Mouse (Mus musculus) liver, postnatal 0 days (tissue): ENCODE measurements at regions not wholly inside any gene's neighbourhood (a gene's known extent, or its start where the extent isn't known, plus 50 kb on each side); places are given as distances from the start of the nearest gene placed in this dataset.
A peak's percentile ranks its signal among the peaks of the same experiment; 100 is the strongest.

Source experiments
- ATAC-seq: fragments of 200-750 bp; cut with Nextera tagmentation; 2 replicates; pipeline ENCODE4 v1.8.0; 2017; ENCODE audit warnings: mild to moderate bottlenecking, moderate library complexity
- DNase-seq: peaks from one replicate; pipeline ENCODE4 v3.0.0-alpha.2; 2016
- H3K27ac ChIP-seq: fragments of 300-500 bp; sonication (generic); 2 replicates; pipeline ENCODE4 v1.5.1; 2014; ENCODE audit warnings: antibody characterized with exemption, moderate library complexity, mild to moderate bottlenecking, low read depth
- H3K27me3 ChIP-seq: fragments of 300-500 bp; sonication (generic); 2 replicates; pipeline ENCODE4 v1.6.1; 2014; ENCODE audit warnings: low read length, control low read depth, mixed read lengths; ENCODE audit not compliant: insufficient read depth
- H3K36me3 ChIP-seq: fragments of 300-500 bp; sonication (generic); replicated peaks from 2 replicates; pipeline ENCODE4 v1.6.1; 2014; ENCODE audit warnings: mild to moderate bottlenecking, control low read depth, low read length, moderate library complexity, mixed read lengths; ENCODE audit not compliant: insufficient read depth
- H3K4me1 ChIP-seq: fragments of 300-500 bp; sonication (generic); 2 replicates; pipeline ENCODE4 v1.6.1; 2014; ENCODE audit warnings: antibody characterized with exemption, mild to moderate bottlenecking, control low read depth; ENCODE audit not compliant: insufficient read depth
- H3K4me2 ChIP-seq: fragments of 300-500 bp; sonication (generic); 2 replicates; pipeline ENCODE4 v1.6.1; 2014; ENCODE audit warnings: low read depth, mild to moderate bottlenecking, low read length, moderate library complexity, mixed read lengths
- H3K4me3 ChIP-seq: fragments of 300-500 bp; sonication (generic); 2 replicates; pipeline ENCODE4 v1.5.1; 2014; ENCODE audit warnings: low read depth, low read length
- H3K9ac ChIP-seq: fragments of 300-500 bp; sonication (generic); replicated peaks from 2 replicates; pipeline ENCODE4 v1.6.1; 2014; ENCODE audit warnings: mild to moderate bottlenecking, moderate library complexity
- H3K9me3 ChIP-seq: fragments of 300-500 bp; sonication (generic); 2 replicates; pipeline ENCODE4 v1.6.1; 2016; ENCODE audit warnings: mild to moderate bottlenecking, control low read depth, low read length, mixed read lengths
- CTCF ChIP-seq: sonication (generic); IDR thresholded peaks from 2 replicates; pipeline ENCODE4 v1.5.1; 2016; ENCODE audit warnings: antibody characterized with exemption, low read depth
- EP300 ChIP-seq: IDR thresholded peaks from 2 replicates; pipeline ENCODE4 v1.6.1; 2016; ENCODE audit warnings: antibody characterized with exemption, low read depth, mild to moderate bottlenecking
- WGBS: fragments of 180-500 bp; shearing (Covaris S2); extraction: QIAGEN DNeasy Blood & Tissue Kit; methylation state at CpG from one replicate; pipeline ENCODE4 v1.1.7; 2014; ENCODE audit not compliant: insufficient replicate concordance; 5-methylcytosine and 5-hydroxymethylcytosine counted together

DNA sequence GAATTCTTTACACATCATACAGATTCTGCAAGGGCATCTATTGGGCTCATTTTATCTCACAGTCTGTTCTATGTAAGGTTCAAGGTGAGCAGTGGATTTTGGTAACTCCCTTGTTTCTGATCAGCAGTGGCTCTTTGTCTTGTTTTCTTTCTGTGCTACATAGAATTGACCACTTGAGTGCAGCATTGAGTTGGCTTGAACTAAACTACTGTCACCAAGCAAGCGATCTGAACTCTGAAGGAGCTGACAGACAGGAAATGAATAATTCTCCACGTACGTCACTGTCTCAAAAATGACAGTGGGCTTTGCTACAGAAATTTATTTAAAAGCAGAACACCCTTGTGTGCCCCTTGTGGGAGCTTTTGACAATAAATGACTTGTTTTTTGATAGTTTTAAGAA lies 268.9 kb upstream of the Myo3a start:
- no peak overlapping the region for H3K4me3 ChIP-seq
- H3K27ac ChIP-seq, result no peak overlapping the region
- ATAC-seq (peak; percentile 56), DNase-seq (no peak)
- no peaks in the 10 kb centered on the region for H3K4me1 ChIP-seq
- H3K36me3 ChIP-seq, result no peaks in the 10 kb centered on the region
- H3K27me3 ChIP-seq, result no peaks in the 10 kb centered on the region
- TF ChIP-seq CTCF (peak; percentile 69), EP300 (no peak)
- 0 out of 2 replicates have a peak overlapping the region, but pooled peaks have one; percentile 42 for H3K4me2 ChIP-seq
- no peaks in the 10 kb centered on the region for H3K9me3 ChIP-seq
- WGBS, result under 1% methylated on average over 3 of the region's 3 CpGs
- no peak overlapping the region for H3K9ac ChIP-seq

DNA sequence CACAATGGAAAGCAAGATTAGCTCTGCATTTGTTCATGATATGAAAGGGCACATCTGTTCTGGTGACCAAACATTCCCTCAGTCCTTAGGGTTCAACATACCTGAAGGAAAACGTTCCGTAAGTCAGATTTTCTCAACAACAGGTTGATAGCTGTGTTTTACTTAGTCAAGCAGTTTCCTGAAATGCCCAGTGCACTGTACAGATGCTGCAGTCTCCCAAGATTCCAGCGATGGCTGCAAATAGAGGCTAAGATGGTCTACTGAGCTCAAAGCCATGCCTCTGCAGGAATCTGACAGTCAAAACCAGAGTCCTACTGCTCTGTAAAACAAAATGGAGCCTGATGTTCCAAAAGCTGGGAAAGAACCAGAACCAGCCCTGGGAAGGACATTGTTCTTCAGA lies 268.5 kb upstream of the Myo3a start:
- Histone ChIP-seq H3K9me3 (no peaks in the 10 kb centered on the region), H3K4me3 (no peak overlapping the region), H3K27me3 (no peaks in the 10 kb centered on the region), H3K4me1 (0 out of 2 replicates have a peak, but pooled peaks cover 2% of the 10 kb centered on the region), H3K27ac (no peak overlapping the region), H3K36me3 (no peaks in the 10 kb centered on the region), H3K9ac (no peak overlapping the region), H3K4me2 (0 out of 2 replicates have a peak overlapping the region, but pooled peaks have one; percentile 42)
- TF ChIP-seq CTCF, result no peak
- no peak for TF ChIP-seq EP300
- 60% methylated on average over 3 of the region's 3 CpGs for WGBS
- ATAC-seq (no peak), DNase-seq (no peak)

DNA sequence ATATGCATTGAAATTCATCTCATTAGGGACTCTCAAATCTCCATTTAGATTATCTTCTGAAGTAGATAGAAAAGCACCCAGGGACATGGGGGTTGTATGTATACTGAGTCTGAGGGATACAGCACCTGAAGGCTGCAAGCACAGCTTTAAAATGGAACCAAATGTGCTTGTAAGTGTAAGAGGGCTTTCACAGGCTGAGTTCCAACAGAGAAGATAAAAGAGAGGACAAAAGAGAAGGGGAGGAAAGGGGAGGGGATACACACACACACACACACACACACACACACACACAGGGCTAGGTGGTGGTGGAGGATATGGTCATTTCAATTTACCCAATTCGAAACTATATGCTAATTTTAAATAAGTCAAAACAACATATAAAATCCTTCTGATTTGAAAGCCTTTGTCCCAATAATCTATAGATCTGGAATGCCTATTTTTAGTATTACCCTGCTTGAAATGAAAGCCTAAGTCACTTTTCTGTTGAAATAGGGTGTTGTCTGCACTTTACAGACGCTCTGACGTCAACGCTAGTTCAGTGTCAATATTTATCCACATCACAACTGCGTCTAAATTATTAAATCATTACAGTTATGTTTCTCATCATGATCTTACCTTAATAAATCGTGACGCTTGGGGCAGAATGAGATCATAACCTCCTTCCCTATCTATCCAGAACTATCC lies 263.8 kb upstream of the Myo3a start:
- Histone ChIP-seq H3K4me3 (no peak overlapping the region), H3K4me1 (0 out of 2 replicates have a peak, but pooled peaks cover 4% of the 10 kb centered on the region), H3K36me3 (no peaks in the 10 kb centered on the region), H3K4me2 (peak overlapping the region; percentile 48), H3K27ac (no peak overlapping the region), H3K9ac (no peak overlapping the region), H3K9me3 (no peaks in the 10 kb centered on the region), H3K27me3 (no peaks in the 10 kb centered on the region)
- WGBS, result 9% methylated on average over 7 of the region's 7 CpGs
- peak; percentile 72 for ATAC-seq
- TF ChIP-seq CTCF (no peak), EP300 (no peak)
- DNase-seq, result no peak

DNA sequence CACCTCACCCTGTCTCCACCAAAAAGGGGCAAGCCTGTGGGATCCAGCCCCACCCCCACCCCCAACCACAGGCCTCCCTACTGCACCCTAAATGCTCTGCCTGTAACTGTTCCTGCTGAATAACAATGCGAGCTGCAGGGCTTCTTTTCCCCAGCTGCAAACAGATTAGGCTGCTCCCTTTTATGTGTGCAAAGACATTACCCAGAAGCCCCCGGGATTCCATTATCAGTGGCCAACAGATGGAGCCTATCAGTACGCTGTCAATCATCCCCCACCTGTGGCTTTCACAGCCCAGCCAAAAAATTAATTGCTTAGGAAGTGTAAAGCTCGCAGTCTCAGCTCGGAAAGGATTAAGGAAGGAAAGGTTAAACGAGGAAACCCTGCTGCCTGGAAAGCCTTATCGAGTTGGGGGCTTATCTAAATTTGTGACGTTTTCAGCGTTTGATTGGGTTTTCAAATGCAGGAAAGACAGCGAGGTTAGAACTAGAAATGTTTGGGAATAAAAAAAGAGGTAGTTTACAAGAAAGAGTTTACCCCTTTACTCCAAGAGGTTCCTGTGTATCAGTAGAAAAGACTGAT lies 263.2 kb upstream of the Myo3a start:
- DNase-seq (peak; percentile 40), ATAC-seq (peak; percentile 91)
- no peaks in the 10 kb centered on the region for H3K36me3 ChIP-seq
- H3K4me3 ChIP-seq, result no peak overlapping the region
- TF ChIP-seq CTCF, result no peak
- peak; percentile 91 for TF ChIP-seq EP300
- H3K9me3 ChIP-seq, result no peaks in the 10 kb centered on the region
- WGBS, result 2% methylated on average over 10 of the region's 10 CpGs
- no peak overlapping the region for H3K27ac ChIP-seq
- no peak overlapping the region for H3K9ac ChIP-seq
- 0 out of 2 replicates have a peak, but pooled peaks cover 4% of the 10 kb centered on the region for H3K4me1 ChIP-seq
- H3K27me3 ChIP-seq, result no peaks in the 10 kb centered on the region
- H3K4me2 ChIP-seq, result peak overlapping the region; percentile 48

DNA sequence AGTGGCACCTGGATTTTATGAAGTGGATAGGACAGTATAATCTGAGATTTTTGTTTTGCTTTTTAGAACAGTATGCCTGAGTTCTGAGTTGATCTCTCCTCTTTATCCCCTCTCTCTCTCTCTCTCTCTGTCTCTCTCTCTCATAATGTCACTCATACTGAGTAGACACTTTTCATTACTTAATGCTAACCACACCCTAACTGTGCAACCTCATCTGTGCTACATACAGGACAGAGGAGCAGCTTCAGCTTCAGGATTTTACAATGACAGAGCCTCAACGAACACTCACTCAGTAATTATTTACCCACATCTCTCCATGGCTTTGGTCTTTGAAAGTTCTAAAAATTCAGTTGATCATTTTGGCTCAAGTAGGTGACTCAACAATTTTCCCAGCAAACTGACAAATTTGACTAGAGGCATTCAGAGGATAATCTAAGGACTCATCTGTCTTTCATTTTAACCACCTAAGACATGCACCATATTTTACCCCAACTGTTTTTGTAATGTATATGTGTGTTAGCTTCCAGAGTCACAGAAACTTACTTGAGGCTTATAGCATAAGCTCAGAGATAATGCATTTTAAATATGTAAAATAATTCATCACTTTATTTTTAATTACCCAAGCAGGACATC lies 256.4 kb upstream of the Myo3a start:
- TF ChIP-seq CTCF, result no peak
- no peak for TF ChIP-seq EP300
- Histone ChIP-seq H3K9me3 (no peaks in the 10 kb centered on the region), H3K4me2 (no peak overlapping the region), H3K36me3 (no peaks in the 10 kb centered on the region), H3K9ac (no peak overlapping the region), H3K4me1 (no peaks in the 10 kb centered on the region), H3K27me3 (no peaks in the 10 kb centered on the region), H3K4me3 (no peak overlapping the region), H3K27ac (no peak overlapping the region)
- WGBS, result 47% methylated on average over 1 of the region's 1 CpGs
- DNase-seq (no peak), ATAC-seq (no peak)

DNA sequence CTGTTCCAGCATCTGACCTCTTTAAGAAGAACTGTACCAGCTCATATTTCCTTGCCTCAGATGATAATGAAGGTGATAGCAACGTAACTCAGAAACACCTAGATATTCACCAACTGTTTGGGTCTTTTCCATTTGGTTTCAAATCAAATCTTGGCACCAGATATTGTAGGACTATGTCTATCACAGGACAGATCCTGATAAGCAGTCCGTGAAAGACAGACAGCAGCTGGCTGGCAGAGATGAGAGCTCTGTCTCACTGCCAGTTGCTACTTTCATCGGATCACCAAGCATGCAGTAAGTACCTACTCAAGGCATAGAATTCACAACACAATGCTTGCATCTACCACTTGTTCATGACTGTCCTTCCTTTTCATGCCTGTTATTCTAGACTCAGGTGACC lies 252.7 kb upstream of the Myo3a start:
- ATAC-seq (no peak), DNase-seq (no peak)
- WGBS, result 53% methylated on average over 3 of the region's 3 CpGs
- no peak overlapping the region for H3K4me2 ChIP-seq
- no peak overlapping the region for H3K9ac ChIP-seq
- TF ChIP-seq CTCF (no peak), EP300 (peak; percentile 43)
- H3K27me3 ChIP-seq, result no peaks in the 10 kb centered on the region
- H3K4me3 ChIP-seq, result no peak overlapping the region
- no peaks in the 10 kb centered on the region for H3K4me1 ChIP-seq
- H3K27ac ChIP-seq, result no peak overlapping the region
- H3K9me3 ChIP-seq, result no peaks in the 10 kb centered on the region
- H3K36me3 ChIP-seq, result no peaks in the 10 kb centered on the region
